Mouse (Mus musculus) liver, embryonic 14.5 days (tissue): ENCODE measurements around the gene Mfap1a. TPM values are rescaled to one million over a fixed set of nuclear protein-coding genes. Genes with fewer than 3 reads are reported as not detected.
A peak's percentile ranks its signal among the peaks of the same experiment; 100 is the strongest.

ENCODE experiments used
- ATAC-seq: fragments of 200-750 bp; cut with Nextera tagmentation; 2 replicates; pipeline ENCODE4 v1.8.0; 2017; ENCODE audit warnings: moderate number of reproducible peaks, mild to moderate bottlenecking, moderate library complexity; ENCODE audit not compliant: insufficient read depth
- DNase-seq, 3 experiments: peaks; one replicate each; pipeline ENCODE4 v3.0.0-alpha.2; 2012 to 2013; ENCODE audit warnings: low read depth in 3 of 3, low spot score in 3 of 3
- H3K27ac ChIP-seq: fragments of 300-500 bp; sonication (generic); 2 replicates; pipeline ENCODE4 v1.5.1; 2014; ENCODE audit warnings: moderate library complexity, mild to moderate bottlenecking, control low read depth, inconsistent platforms
- H3K27me3 ChIP-seq: fragments of 300-500 bp; sonication (generic); 2 replicates; pipeline ENCODE4 v1.6.1; 2014; ENCODE audit warnings: mild to moderate bottlenecking, low read length, moderate library complexity; ENCODE audit not compliant: control insufficient read depth, insufficient read depth
- H3K36me3 ChIP-seq: fragments of 300-500 bp; sonication (generic); replicated peaks from 2 replicates; pipeline ENCODE4 v1.6.1; 2014; ENCODE audit warnings: low read depth; ENCODE audit not compliant: control insufficient read depth, insufficient read depth
- H3K4me1 ChIP-seq, 2 experiments: fragments of 200-500 bp in 1 of 2; fragments of 300-500 bp in 1 of 2; sonication (generic) in 1 of 2; replicated peaks; 2 replicates each; pipeline ENCODE4 v1.6.1; 2012 to 2014; ENCODE audit warnings: antibody characterized with exemption in 1 of 2, inconsistent platforms in 1 of 2, low read length in 1 of 2; ENCODE audit not compliant: control insufficient read depth in 2 of 2, insufficient read depth in 2 of 2
- H3K4me2 ChIP-seq: fragments of 300-500 bp; sonication (generic); 2 replicates; pipeline ENCODE4 v1.6.1; 2014; ENCODE audit warnings: low read depth, mild to moderate bottlenecking, control low read depth, moderate library complexity
- H3K4me3 ChIP-seq, 2 experiments: fragments of 200-500 bp in 1 of 2; fragments of 300-500 bp in 1 of 2; sonication (generic) in 1 of 2; 2 replicates each; pipeline ENCODE4 v1.5.1; 2012 to 2014; ENCODE audit warnings: low read depth in 2 of 2, low read length in 2 of 2, mild to moderate bottlenecking in 2 of 2, control low read depth in 1 of 2, inconsistent platforms in 1 of 2, moderate library complexity in 1 of 2; ENCODE audit not compliant: insufficient read depth in 1 of 2
- H3K9ac ChIP-seq: fragments of 300-500 bp; sonication (generic); replicated peaks from 2 replicates; pipeline ENCODE4 v1.6.1; 2014; ENCODE audit warnings: mild to moderate bottlenecking, control low read depth, moderate library complexity
- H3K9me3 ChIP-seq: fragments of 300-500 bp; sonication (generic); 2 replicates; pipeline ENCODE4 v1.6.1; 2016; ENCODE audit warnings: low read length, mixed read lengths; ENCODE audit not compliant: control insufficient read depth
- CTCF ChIP-seq: IDR thresholded peaks from 2 replicates; pipeline ENCODE4 v1.5.1; 2016; ENCODE audit warnings: antibody characterized with exemption, low read depth, control low read depth
- EP300 ChIP-seq: IDR thresholded peaks from 2 replicates; pipeline ENCODE4 v1.6.1; 2016; ENCODE audit warnings: antibody characterized with exemption, low read depth
- WGBS: fragments of 180-500 bp; shearing (Covaris S2); extraction: QIAGEN DNeasy Blood & Tissue Kit; methylation state at CpG from one replicate; pipeline ENCODE4 v1.1.7; 2014; ENCODE audit not compliant: insufficient replicate concordance; 5-methylcytosine and 5-hydroxymethylcytosine counted together
- polyA plus RNA-seq, 2 experiments: library from polyadenylated mRNA; depleted of rRNA in 1 of 2; stranded (reverse) in 1 of 2; unstranded in 1 of 2; fragments of >200 nt; fragmentation: Nextera tagmentation in 1 of 2; extraction: Ambion mirVana in 1 of 2; gene quantifications; 2 replicates each; pipeline versions ENCODE4 v1.2.1 to v1.2.3; 2012 to 2014

Gene Mfap1a
- polyA plus RNA-seq, 2 experiments, result 6.8 to 8.5 TPM

DNA sequence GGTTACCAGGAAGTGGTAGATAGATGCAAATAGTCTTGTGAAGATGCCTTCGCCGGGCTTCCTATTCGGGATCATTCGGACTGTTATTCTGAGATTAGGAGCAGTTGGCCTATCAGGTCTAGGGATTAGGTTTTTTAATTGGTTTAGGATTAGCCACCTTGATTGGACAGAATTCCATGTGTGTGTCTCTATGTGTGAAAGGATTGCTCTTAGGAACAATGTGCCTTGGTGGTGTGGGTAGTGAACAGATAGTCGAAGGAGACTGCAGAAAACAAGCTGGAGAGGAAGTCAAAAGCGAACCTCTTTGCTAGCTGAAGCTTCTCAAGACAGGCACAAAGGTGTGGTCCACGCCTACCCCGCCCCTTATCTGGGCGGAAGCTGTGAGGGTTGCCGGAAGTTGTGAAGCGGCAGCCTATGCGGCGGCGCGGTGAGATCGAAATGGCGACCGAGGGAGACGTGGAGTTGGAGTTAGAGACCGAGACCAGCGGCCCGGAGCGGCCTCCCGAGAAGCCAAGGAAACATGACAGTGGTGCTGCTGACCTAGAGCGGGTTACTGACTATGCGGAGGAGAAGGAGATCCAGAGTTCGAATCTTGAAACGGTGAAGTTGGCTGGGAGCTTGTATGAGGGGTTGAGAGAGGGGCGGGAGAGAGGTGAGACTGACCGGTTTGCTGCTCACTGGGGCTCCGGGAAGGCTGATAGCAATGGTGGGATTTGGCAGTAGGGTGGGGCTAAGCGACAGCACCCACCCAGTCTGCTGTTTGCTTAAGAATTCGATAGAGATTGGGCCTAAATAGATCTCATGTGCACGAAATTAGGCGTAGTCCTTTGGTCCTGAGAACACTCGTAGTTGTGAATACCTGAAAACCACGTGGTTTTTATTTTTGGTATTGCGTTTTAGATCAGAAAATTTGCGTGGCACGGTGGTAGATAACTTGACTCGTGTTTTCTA is 49.5 kb downstream of the Mfap1a start, which contains the start of gene Serinc4:
Gene Serinc4, minus strand, starts transcription at position 90 of the 951 bp plus-strand sequence.
- peaks cover 21% of the 10 kb centered on the region for H3K36me3 ChIP-seq
- peak within 1 kb of the TSS; percentile 67 for H3K9ac ChIP-seq
- peak within 1 kb of the TSS; percentile 80 for H3K4me2 ChIP-seq
- H3K4me1 ChIP-seq, result peaks cover 10 to 11% of the 10 kb centered on the region in 2 experiments
- H3K27ac ChIP-seq, result peak within 1 kb of the TSS; percentile 54
- H3K4me3 ChIP-seq, result peak within 1 kb of the TSS; percentile 60 to 92
- ATAC-seq (peak; percentile 96), DNase-seq (peak; percentile 80 to 89 (median 84))
- WGBS, result 1% methylated on average over 41 of the region's 41 CpGs
- no peak for TF ChIP-seq CTCF
- no peak for TF ChIP-seq EP300
- H3K9me3 ChIP-seq, result no peaks in the 10 kb centered on the region
- no peaks in the 10 kb centered on the region for H3K27me3 ChIP-seq

DNA sequence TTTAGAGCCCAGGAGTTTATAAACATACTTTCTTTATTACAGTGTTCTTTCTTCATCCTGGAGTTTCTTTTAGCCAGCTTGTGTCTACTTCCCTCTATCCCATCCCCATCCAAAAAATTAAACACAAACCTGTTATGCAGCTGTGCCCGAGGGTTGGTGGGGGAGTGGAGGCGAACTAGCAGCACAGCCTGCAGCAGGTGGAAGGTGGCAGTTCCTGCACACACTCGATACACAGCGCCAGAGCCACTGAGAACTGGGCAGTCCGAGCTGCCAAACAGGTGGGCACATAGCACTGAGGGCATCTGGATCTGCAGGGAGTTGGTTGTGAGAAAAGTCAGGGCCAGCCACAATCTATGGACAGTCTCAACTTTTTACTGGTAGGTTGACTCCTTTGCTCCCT is 50.9 kb downstream of the Mfap1a start:
- Histone ChIP-seq H3K9ac (no peak overlapping the region), H3K27ac (no peak overlapping the region), H3K4me1 (peaks cover 11 to 15% of the 10 kb centered on the region in 2 experiments), H3K4me2 (no peak overlapping the region), H3K36me3 (peaks cover 24% of the 10 kb centered on the region), H3K27me3 (no peaks in the 10 kb centered on the region), H3K9me3 (no peaks in the 10 kb centered on the region), H3K4me3 (no peak overlapping the region)
- WGBS, result 68% methylated on average over 5 of the region's 5 CpGs
- ATAC-seq (no peak), DNase-seq (no peak)
- no peak for TF ChIP-seq EP300
- TF ChIP-seq CTCF, result no peak

DNA sequence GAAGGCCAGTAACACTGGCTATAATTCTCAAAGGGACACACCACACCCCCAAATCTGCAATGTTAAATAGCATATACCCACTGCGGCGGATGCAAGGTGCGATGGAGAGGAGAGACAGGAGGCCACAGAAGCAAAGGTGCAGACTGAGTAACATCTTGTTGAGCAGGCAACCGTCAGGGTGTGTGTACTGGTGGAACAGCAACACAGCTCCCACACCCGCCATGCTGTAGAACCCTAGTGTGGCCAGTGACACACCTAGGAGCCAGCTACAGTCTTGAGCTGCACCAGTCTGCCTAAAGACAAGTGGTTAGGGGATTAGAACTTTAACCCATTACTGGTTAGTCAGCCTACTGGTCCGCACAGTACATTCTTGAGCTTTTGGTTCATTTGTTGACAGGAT is 52.5 kb downstream of the Mfap1a start:
- Histone ChIP-seq H3K27ac (no peak overlapping the region), H3K9me3 (no peaks in the 10 kb centered on the region), H3K4me2 (no peak overlapping the region), H3K36me3 (peaks cover 20% of the 10 kb centered on the region), H3K4me1 (peaks cover 13 to 19% of the 10 kb centered on the region in 2 experiments), H3K4me3 (no peak overlapping the region), H3K9ac (no peak overlapping the region), H3K27me3 (no peaks in the 10 kb centered on the region)
- 79% methylated on average over 6 of the region's 6 CpGs for WGBS
- DNase-seq (no peak), ATAC-seq (no peak)
- TF ChIP-seq CTCF, result no peak
- no peak for TF ChIP-seq EP300

DNA sequence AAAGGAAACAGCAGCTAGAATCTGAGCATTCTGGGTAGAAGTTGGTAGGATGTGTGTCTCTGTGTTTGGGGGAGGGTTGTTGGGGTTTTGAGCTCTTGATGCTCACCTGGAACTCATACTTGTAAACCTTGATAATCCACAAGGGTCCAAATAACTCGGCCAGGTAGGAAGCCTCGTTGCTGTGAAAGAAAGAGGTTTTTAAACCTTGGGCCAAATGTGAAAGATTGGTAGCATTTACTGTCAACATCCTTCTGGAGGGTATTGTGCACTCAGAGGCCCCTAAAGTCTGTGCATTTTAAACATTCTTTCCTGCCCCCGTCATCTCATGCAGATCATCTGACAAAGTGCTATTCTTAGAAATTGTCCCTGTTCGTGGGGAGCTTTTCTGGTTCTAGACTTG is 53.5 kb downstream of the Mfap1a start, which contains the start of gene Hypk:
Gene Hypk, plus strand, starts transcription at position 301 of the 400 bp plus-strand sequence.
- H3K4me3 ChIP-seq, result no peak within 1 kb of the TSS
- no peak within 1 kb of the TSS for H3K27ac ChIP-seq
- ATAC-seq (no peak), DNase-seq (no peak)
- H3K36me3 ChIP-seq, result peaks cover 15% of the 10 kb centered on the region
- H3K9ac ChIP-seq, result no peak within 1 kb of the TSS
- H3K4me2 ChIP-seq, result no peak within 1 kb of the TSS
- no peaks in the 10 kb centered on the region for H3K9me3 ChIP-seq
- no peak for TF ChIP-seq EP300
- H3K4me1 ChIP-seq, result peaks cover 15 to 23% of the 10 kb centered on the region in 2 experiments
- no peaks in the 10 kb centered on the region for H3K27me3 ChIP-seq
- WGBS, result 64% methylated on average over 4 of the region's 4 CpGs

DNA sequence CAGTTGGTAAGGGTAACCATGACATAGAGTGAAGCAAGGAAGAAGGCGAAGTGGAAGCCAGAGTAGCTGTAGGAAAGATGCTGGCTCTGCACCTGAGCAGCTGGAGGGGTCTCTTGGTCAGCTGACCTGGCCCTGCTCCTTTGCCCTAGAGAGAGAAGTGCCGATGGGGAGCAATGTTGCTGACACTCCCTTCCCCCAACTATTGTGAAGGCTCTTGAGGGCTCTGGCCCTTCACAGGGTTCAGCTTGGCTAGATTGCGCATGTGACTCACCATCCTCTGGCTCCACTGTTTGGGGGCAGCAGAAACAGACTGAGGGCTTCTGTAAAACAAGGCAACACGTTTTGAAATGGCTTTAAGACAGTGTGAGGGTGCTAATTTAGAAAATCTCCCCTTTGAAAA is 54.1 kb downstream of the Mfap1a start:
- H3K4me3 ChIP-seq, result no peak overlapping the region
- 68% methylated on average over 4 of the region's 4 CpGs for whole genome bisulfite sequencing
- no peaks in the 10 kb centered on the region for H3K27me3 ChIP-seq
- peaks cover 15% of the 10 kb centered on the region for H3K36me3 ChIP-seq
- no peak overlapping the region for H3K27ac ChIP-seq
- no peak for TF ChIP-seq EP300
- TF ChIP-seq CTCF, result no peak
- H3K4me1 ChIP-seq, result peaks cover 16 to 22% of the 10 kb centered on the region in 2 experiments
- no peak overlapping the region for H3K9ac ChIP-seq
- ATAC-seq (no peak), DNase-seq (no peak)
- no peak overlapping the region for H3K4me2 ChIP-seq
- no peaks in the 10 kb centered on the region for H3K9me3 ChIP-seq
